Mouse (Mus musculus): Measurements from ENCODE around the gene Fnip2.

DNA sequence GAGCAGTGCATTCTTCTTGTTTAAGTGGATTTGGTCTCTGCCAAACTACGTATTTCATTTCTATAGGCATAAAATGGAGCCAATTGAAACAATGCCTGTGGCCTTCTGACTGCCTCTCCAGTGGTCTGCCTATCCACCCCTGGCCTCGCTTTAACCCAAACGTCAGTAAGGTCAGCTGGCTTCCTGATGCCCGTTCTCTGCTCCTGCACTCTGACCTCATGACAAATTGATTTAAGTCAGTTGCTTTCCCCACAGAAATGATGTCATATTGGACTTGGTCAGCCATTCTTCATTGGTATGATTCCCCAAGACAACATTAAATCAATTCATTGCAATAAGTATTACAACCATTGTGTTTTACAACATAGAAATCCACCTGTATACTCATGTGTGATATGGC is 159.1 kb downstream of the Fnip2 start:
- TF ChIP-seq GATA1 (IDR thresholded peaks at IDR 0.05; ENCODE audit: low read length), result no peak
- TF ChIP-seq TAL1 (IDR thresholded peaks at IDR 0.05; ENCODE audit: low read length), result no peak
